ENCODE assay signal across 17 mouse cellular contexts in the genomic region with DNA sequence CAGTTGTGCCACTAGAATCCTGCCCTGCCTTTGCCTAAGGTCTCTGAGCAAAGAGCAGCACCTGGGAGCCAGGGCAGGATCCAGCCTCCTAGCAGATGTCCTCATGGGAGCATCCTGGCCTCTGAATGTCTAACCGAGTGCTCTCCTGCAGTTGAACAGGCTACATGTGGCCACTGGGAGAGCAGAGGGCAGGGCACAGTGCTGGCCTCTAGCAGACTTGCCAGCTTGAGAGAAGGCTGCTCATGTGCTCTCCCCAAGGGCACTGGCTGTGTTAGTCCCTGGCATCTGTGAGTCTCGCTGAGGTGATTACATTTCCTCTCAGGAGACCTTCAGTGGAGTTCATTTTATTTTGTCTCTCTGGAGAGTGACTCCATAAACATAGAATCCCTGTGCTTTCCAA. TPM values are rescaled to one million over a fixed set of nuclear protein-coding genes. Genes with fewer than 3 reads are reported as not detected.
DNase-seq lines count a peak whose midpoint lies in the region; ATAC-seq and TF ChIP-seq lines count a peak whose summit lies in the region.
"Had no signal": no experiment of that assay in that cellular context is flagged by ENCODE, and none has a peak within 500 bp of the region (broad histone marks: within the 10 kb centered on the region; RNA-seq: fewer than 3 reads in every experiment).

No protein-coding gene starts in this region.

- TF ChIP-seq POLR2A in liver, adult 2 months (IDR thresholded peaks at IDR 0.05; ENCODE audit: extremely low read depth, insufficient read depth, low read length), result no peak
- TF ChIP-seq POLR2A in cerebellum, adult 2 months (IDR thresholded peaks at IDR 0.05; ENCODE audit: borderline replicate concordance, insufficient read depth, low read length), result no peak

- peak; percentile 36 for DNase-seq in cerebellum, adult 11 months
- no peak for DNase-seq in cerebellum, postnatal 10 days
- DNase-seq in liver, adult 2 months (ENCODE audit: extremely low read depth, low read depth, low spot score), result peak; percentile 51
- peak; percentile 55 to 64 for DNase-seq in cerebellum, adult 2 months
- DNase-seq in kidney, postnatal 14 days, result peak; percentile 48
- no peak for DNase-seq in forebrain, embryonic 11.5 days (ENCODE audit: low spot score)
- DNase-seq in thymus, postnatal 25 days, result no peak
- DNase-seq: heart, postnatal 4 days; layer of hippocampus, adult 9-11 months; lung, postnatal 4 days; right cerebral cortex, postnatal 25 days; thymus, postnatal 36 days had no signal

- ATAC-seq in liver, embryonic 12.5 days, result no peak
- ATAC-seq in forebrain, embryonic 11.5 days (replicated peaks; ENCODE audit: low FRiP score), result no peak

- no peaks in the 10 kb centered on the region for H3K4me1 ChIP-seq in liver, adult 2 months (ENCODE audit: control insufficient read depth, insufficient read depth, low read length)
- H3K4me1 ChIP-seq in liver, embryonic 12.5 days, result peaks cover 10% of the 10 kb centered on the region
- H3K4me1 ChIP-seq in cerebellum, adult 2 months (ENCODE audit: control insufficient read depth, insufficient read depth, low read length), result peaks cover 28% of the 10 kb centered on the region
- H3K4me1 ChIP-seq in forebrain, embryonic 11.5 days (replicated peaks; ENCODE audit: control insufficient read depth, insufficient read depth, low read length), result no peaks in the 10 kb centered on the region

- no peaks in the 10 kb centered on the region for H3K36me3 ChIP-seq in liver, adult 2 months (ENCODE audit: control insufficient read depth, insufficient read depth, low read length)
- no peaks in the 10 kb centered on the region for H3K36me3 ChIP-seq in liver, embryonic 12.5 days
- H3K36me3 ChIP-seq in forebrain, embryonic 11.5 days (ENCODE audit: control insufficient read depth, insufficient read depth, low read length), result no peaks in the 10 kb centered on the region
- H3K36me3 ChIP-seq: limb, embryonic 10.5 days had no signal

- H3K79me2 ChIP-seq in liver, adult 2 months (ENCODE audit: control insufficient read depth, insufficient read depth, low read length), result no peaks in the 10 kb centered on the region

- no peak overlapping the region for H3K4me2 ChIP-seq in liver, embryonic 12.5 days
- no peak overlapping the region for H3K4me2 ChIP-seq in forebrain, embryonic 11.5 days (ENCODE audit: low read depth, low read length, severe bottlenecking)

- 33% methylated on average over 2 of the region's 2 CpGs for WGBS in liver, adult 2 months
- WGBS in liver, embryonic 12.5 days (ENCODE audit: insufficient replicate concordance), result 43% methylated on average over 2 of the region's 2 CpGs
- WGBS in cerebellum, adult 2 months, result 6% methylated on average over 2 of the region's 2 CpGs
- 68% methylated on average over 2 of the region's 2 CpGs for WGBS in forebrain, embryonic 11.5 days

- no peak overlapping the region for H3K4me3 ChIP-seq in liver, adult 2 months (ENCODE audit: insufficient read depth, low read depth, low read length)
- no peak overlapping the region for H3K4me3 ChIP-seq in liver, embryonic 12.5 days
- no peak overlapping the region for H3K4me3 ChIP-seq in cerebellum, adult 2 months (replicated peaks; ENCODE audit: insufficient read depth, low read depth, low read length)
- no peak overlapping the region for H3K4me3 ChIP-seq in forebrain, embryonic 11.5 days (ENCODE audit: low read depth, low read length)
- H3K4me3 ChIP-seq: erythroblast, embryonic 14.5 days; limb, embryonic 10.5 days had no signal

- H3K9me3 ChIP-seq in liver, embryonic 12.5 days (replicated peaks), result no peaks in the 10 kb centered on the region
- H3K9me3 ChIP-seq in forebrain, embryonic 11.5 days (ENCODE audit: control insufficient read depth, low read length), result no peaks in the 10 kb centered on the region
- H3K9me3 ChIP-seq: G1E; limb, embryonic 10.5 days had no signal

- H3K27me3 ChIP-seq in liver, adult 2 months (ENCODE audit: control insufficient read depth, insufficient read depth, low read length), result no peaks in the 10 kb centered on the region
- peaks cover 32% of the 10 kb centered on the region for H3K27me3 ChIP-seq in liver, embryonic 12.5 days (replicated peaks)
- H3K27me3 ChIP-seq in cerebellum, adult 2 months (ENCODE audit: control insufficient read depth, insufficient read depth, low read length), result no peaks in the 10 kb centered on the region
- H3K27me3 ChIP-seq in forebrain, embryonic 11.5 days (ENCODE audit: control insufficient read depth, insufficient read depth, low read length), result no peaks in the 10 kb centered on the region

- H3K9ac ChIP-seq in liver, adult 2 months (ENCODE audit: low read depth, low read length), result no peak overlapping the region
- no peak overlapping the region for H3K9ac ChIP-seq in liver, embryonic 12.5 days
- no peak overlapping the region for H3K9ac ChIP-seq in forebrain, embryonic 11.5 days (ENCODE audit: low read length)

- TF ChIP-seq CTCF in liver, adult 2 months (IDR thresholded peaks at IDR 0.05; ENCODE audit: low read depth, low read length), result no peak
- no peak for TF ChIP-seq CTCF in cerebellum, adult 2 months (IDR thresholded peaks at IDR 0.05; ENCODE audit: borderline replicate concordance, insufficient read depth, low read depth, low read length)

- no peak overlapping the region for H3K27ac ChIP-seq in liver, adult 2 months (replicated peaks; ENCODE audit: insufficient read depth, low read depth, low read length)
- no peak overlapping the region for H3K27ac ChIP-seq in liver, embryonic 12.5 days
- 0 out of 2 replicates have a peak overlapping the region, but pooled peaks have one; percentile 40 for H3K27ac ChIP-seq in cerebellum, adult 2 months (ENCODE audit: insufficient read depth, low read length)
- H3K27ac ChIP-seq in forebrain, embryonic 11.5 days (ENCODE audit: low read depth, low read length), result no peak overlapping the region
- H3K27ac ChIP-seq: limb, embryonic 10.5 days had no signal

RNA-seq across cellular contexts. Expression of a gene that starts 35.4 kb away (rescaled TPM):
- total RNA-seq in liver, adult 2 months (2014; rRNA removed), result 0.18 and 0.20 TPM in 2 replicates
- 0.05 and 0.11 TPM in 2 replicates for polyA plus RNA-seq in liver, adult 2 months (2012; rRNA removed)
- 0.08 and 0.18 TPM in 2 replicates for polyA plus RNA-seq in liver, embryonic 12.5 days (2016; fragmentation: Nextera tagmentation; extraction: Ambion mirVana)
- 80.2 and 86.8 TPM in 2 replicates for polyA plus RNA-seq in cerebellum, adult 2 months (2012; rRNA removed)
- polyA plus RNA-seq in forebrain, embryonic 11.5 days (2014; fragmentation: Nextera tagmentation; extraction: Ambion mirVana), result 0.35 and 0.37 TPM in 2 replicates
- polyA plus RNA-seq: C2C12; erythroblast, embryonic 14.5 days had no signal

RNA-seq across cellular contexts. Expression of a gene that starts 48.8 kb away (rescaled TPM):
- 206 and 278 TPM in 2 replicates for total RNA-seq in liver, adult 2 months (2014; rRNA removed)
- 272 and 286 TPM in 2 replicates for polyA plus RNA-seq in liver, adult 2 months (2012; rRNA removed)
- 24.0 and 27.6 TPM in 2 replicates for polyA plus RNA-seq in liver, embryonic 12.5 days (2016; fragmentation: Nextera tagmentation; extraction: Ambion mirVana)
- 501 and 528 TPM in 2 replicates for polyA plus RNA-seq in cerebellum, adult 2 months (2012; rRNA removed)
- 45.5 and 48.2 TPM in 2 replicates for polyA plus RNA-seq in forebrain, embryonic 11.5 days (2014; fragmentation: Nextera tagmentation; extraction: Ambion mirVana)

Comparison
In these comparisons a context has a peak if more than half of its experiments do, and no peak if none do; other contexts are left out.
1. DNase-seq: peak in cerebellum, adult 11 months (single experiment), liver, adult 2 months (single experiment), cerebellum, adult 2 months (2 of 2) and kidney, postnatal 14 days (single experiment); none in cerebellum, postnatal 10 days (0 of 2), forebrain, embryonic 11.5 days (single experiment) and thymus, postnatal 25 days (single experiment).
2. RNA of a gene that starts 35.4 kb away (polyA plus RNA-seq): 80.2 to 86.8 TPM in cerebellum, adult 2 months; 0.35 to 0.37 TPM in forebrain, embryonic 11.5 days, 0.05 to 0.11 TPM in liver, adult 2 months and 0.08 to 0.18 TPM in liver, embryonic 12.5 days; every median in the first group is over 10 times any median in the second.